Mouse (Mus musculus): ENCODE results near the gene Mlh1.

DNA sequence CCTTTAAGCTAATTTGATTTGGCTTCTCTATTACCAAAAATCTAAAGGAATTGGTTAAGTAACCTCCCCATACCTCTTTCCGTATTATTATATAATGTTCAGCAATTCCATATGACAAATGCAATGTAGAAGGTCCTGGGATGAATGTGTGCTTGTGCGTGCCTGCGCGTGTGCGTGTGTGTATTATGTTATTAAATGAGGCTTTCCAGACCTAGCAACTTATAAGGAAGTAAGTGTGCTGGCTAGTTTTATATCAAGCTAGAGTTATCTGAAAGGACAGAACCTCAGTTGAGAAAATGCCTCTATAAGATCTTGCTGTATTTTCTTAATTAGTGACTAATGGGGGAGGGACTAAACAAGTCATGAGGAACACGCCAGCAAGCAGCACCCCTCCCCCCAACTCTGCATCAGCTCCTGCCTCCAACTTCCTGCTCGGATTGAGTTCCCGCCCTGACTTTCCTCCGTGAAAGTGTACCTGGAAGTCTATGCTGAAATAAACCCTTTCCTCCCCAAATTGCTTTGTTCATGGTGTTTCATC lies 17.8 kb upstream of the Mlh1 start:
- TF ChIP-seq CTCF (IDR thresholded peaks at IDR 0.05; ENCODE audit: borderline replicate concordance, insufficient read depth, low read length) (no peak), POLR2A (IDR thresholded peaks at IDR 0.05; ENCODE audit: low read depth, low read length) (no peak)
